Mouse (Mus musculus) inflammation-experienced regulatory T-cells, adult 16 weeks (primary cell): ENCODE measurements around the gene Etv1. TPM values are rescaled to one million over a fixed set of nuclear protein-coding genes. Genes with fewer than 3 reads are reported as not detected.

Experiments used
- polyA plus RNA-seq: library from polyadenylated mRNA; unstranded; fragments of 100-300 nt; shearing (Covaris generic); gene quantifications from one replicate; pipeline ENCODE4 v1.2.1, GENCODE M21; 2017

Gene Etv1
- polyA plus RNA-seq: 0.69 TPM

GRCm38 (mm10) chr12:38779186-38779777, at the start of gene Etv1:
Gene Etv1 (plus strand): TSS chr12:38779380.

